Mouse (Mus musculus) CH12.LX (cell line): ENCODE measurements at regions not wholly inside any gene's neighbourhood (a gene's known extent, or its start where the extent isn't known, plus 50 kb on each side); places are given as distances from the start of the nearest gene placed in this dataset.

ENCODE experiments used
- DNase-seq: peaks from one replicate; pipeline ENCODE4 v3.0.0-alpha.2; 2013; ENCODE audit errors: extremely low read depth
- H3K27ac ChIP-seq: 2 replicates; pipeline ENCODE4 v1.5.1; 2012; ENCODE audit warnings: low read depth, mild to moderate bottlenecking, control low read depth, moderate library complexity; ENCODE audit not compliant: insufficient read depth
- H3K27me3 ChIP-seq: replicated peaks from 2 replicates; pipeline ENCODE3; 2012; ENCODE audit warnings: inconsistent platforms
- H3K36me3 ChIP-seq, 2 experiments: replicated peaks in 1 of 2; 2 replicates each; pipeline versions ENCODE3 to v1.6.1; 2012; ENCODE audit warnings: inconsistent platforms in 1 of 2, low read length in 1 of 2, mild to moderate bottlenecking in 1 of 2, mixed read lengths in 1 of 2, moderate library complexity in 1 of 2; ENCODE audit not compliant: control insufficient read depth in 1 of 2, insufficient read depth in 1 of 2
- H3K4me1 ChIP-seq, 2 experiments: 2 replicates each; pipeline ENCODE4 v1.6.1; 2012; ENCODE audit warnings: inconsistent platforms in 1 of 2, moderate library complexity in 1 of 2; ENCODE audit not compliant: insufficient read depth in 2 of 2, control insufficient read depth in 1 of 2
- H3K4me2 ChIP-seq: 2 replicates; pipeline ENCODE4 v1.6.1; 2012; ENCODE audit warnings: low read depth, mild to moderate bottlenecking, control low read depth; ENCODE audit not compliant: poor library complexity, insufficient read depth, severe bottlenecking
- H3K4me3 ChIP-seq, 3 experiments: fragments of 150-350 bp in 1 of 3; sonication (generic) in 1 of 3; replicated peaks in 1 of 3; 2 replicates each; pipeline versions ENCODE3 to v1.5.1; 2011 to 2012; ENCODE audit warnings: low read depth in 2 of 3, low read length in 2 of 3, mild to moderate bottlenecking in 2 of 3, moderate library complexity in 2 of 3, control low read depth in 1 of 3, improper control_type of control experiment in 1 of 3, inconsistent platforms in 1 of 3, mixed read lengths in 1 of 3; ENCODE audit not compliant: poor library complexity in 1 of 3
- H3K79me2 ChIP-seq: replicated peaks from 2 replicates; pipeline ENCODE4 v1.6.1; 2012; ENCODE audit warnings: mild to moderate bottlenecking, moderate library complexity; ENCODE audit not compliant: control insufficient read depth, poor library complexity, insufficient read depth, severe bottlenecking; ENCODE audit errors: extremely low read depth
- H3K9ac ChIP-seq: 2 replicates; pipeline ENCODE4 v1.6.1; 2012; ENCODE audit warnings: low read depth, mild to moderate bottlenecking, control low read depth, moderate library complexity; ENCODE audit not compliant: insufficient read depth
- H3K9me3 ChIP-seq: replicated peaks from 2 replicates; pipeline ENCODE3; 2012; ENCODE audit warnings: low read length, inconsistent platforms, mixed read lengths
- BHLHE40 ChIP-seq: IDR thresholded peaks from 2 replicates; pipeline ENCODE4 v1.6.1; 2011; ENCODE audit warnings: mild to moderate bottlenecking, low read depth, low read length, improper control_type of control experiment
- EP300 ChIP-seq: IDR thresholded peaks from 2 replicates; pipeline ENCODE4 v1.6.1; 2011; ENCODE audit warnings: low read length, improper control_type of control experiment
- ETS1 ChIP-seq: conservative IDR thresholded peaks from 2 replicates; pipeline ENCODE4 v1.6.1; 2012; ENCODE audit warnings: low read depth, mild to moderate bottlenecking, inconsistent platforms, low read length, improper control_type of control experiment, moderate library complexity
- IRF4 ChIP-seq: IDR thresholded peaks from 2 replicates; pipeline ENCODE4 v1.6.1; 2014; ENCODE audit warnings: low read depth, mild to moderate bottlenecking, inconsistent platforms, low read length, improper control_type of control experiment
- JUN ChIP-seq: IDR thresholded peaks from 2 replicates; pipeline ENCODE4 v1.6.1; 2011; ENCODE audit warnings: low read depth, mild to moderate bottlenecking, low read length, improper control_type of control experiment, moderate library complexity; ENCODE audit not compliant: insufficient read depth
- JUND ChIP-seq: conservative IDR thresholded peaks from 2 replicates; pipeline ENCODE4 v1.6.1; 2011; ENCODE audit warnings: low read depth, low read length, improper control_type of control experiment
- KAT2A ChIP-seq: IDR thresholded peaks from 2 replicates; pipeline ENCODE4 v1.6.1; 2012; ENCODE audit warnings: low read length, improper control_type of control experiment, inconsistent platforms; ENCODE audit not compliant: insufficient replicate concordance
- MAFK ChIP-seq: IDR thresholded peaks from 2 replicates; pipeline ENCODE4 v1.6.1; 2011; ENCODE audit warnings: low read length, improper control_type of control experiment; ENCODE audit not compliant: insufficient replicate concordance
- MAZ ChIP-seq: IDR thresholded peaks from 2 replicates; pipeline ENCODE4 v1.6.1; 2012; ENCODE audit warnings: low read depth, mild to moderate bottlenecking, inconsistent platforms, low read length, improper control_type of control experiment, moderate library complexity
- MEF2A ChIP-seq: IDR thresholded peaks from 2 replicates; pipeline ENCODE4 v1.6.1; 2014; ENCODE audit warnings: low read depth, mild to moderate bottlenecking, inconsistent platforms, low read length, improper control_type of control experiment, borderline replicate concordance
- NRF1 ChIP-seq: IDR thresholded peaks from 2 replicates; pipeline ENCODE4 v1.6.1; 2014; ENCODE audit warnings: low read depth, mild to moderate bottlenecking, inconsistent platforms, low read length, improper control_type of control experiment, moderate library complexity
- POLR2A ChIP-seq: IDR thresholded peaks from 2 replicates; pipeline ENCODE4 v1.6.1; 2011; ENCODE audit warnings: low read depth, mild to moderate bottlenecking, improper control_type of control experiment, low read length
- SMC3 ChIP-seq: IDR thresholded peaks from 2 replicates; pipeline ENCODE4 v1.6.1; 2011; ENCODE audit warnings: low read depth, low read length, improper control_type of control experiment
- TBP ChIP-seq: conservative IDR thresholded peaks from 2 replicates; pipeline ENCODE4 v1.6.1; 2011; ENCODE audit warnings: low read depth, low read length, improper control_type of control experiment
- TCF12 ChIP-seq: IDR thresholded peaks from 2 replicates; pipeline ENCODE4 v1.6.1; 2014; ENCODE audit warnings: low read depth, mild to moderate bottlenecking, inconsistent platforms, low read length, improper control_type of control experiment
- ZC3H11A ChIP-seq: IDR thresholded peaks from 2 replicates; pipeline ENCODE4 v1.6.1; 2012; ENCODE audit warnings: low read depth, mild to moderate bottlenecking, inconsistent platforms, low read length, improper control_type of control experiment
- ZKSCAN1 ChIP-seq: IDR thresholded peaks from 2 replicates; pipeline ENCODE4 v1.6.1; 2012; ENCODE audit warnings: low read depth, inconsistent platforms, low read length, improper control_type of control experiment, borderline replicate concordance
- ZNF384 ChIP-seq: IDR thresholded peaks from 2 replicates; pipeline ENCODE4 v1.6.1; 2012; ENCODE audit warnings: low read depth, low read length, improper control_type of control experiment, inconsistent platforms
- dilution Hi-C: fragments of 300-500 bp; cut with MboI; formaldehyde crosslinking; loops from 2 replicates; pipeline ENCODE4 v1.14.3; 2020; ENCODE audit warnings: low sequenced_read_pairs; ENCODE audit not compliant: extremely low pct_unique_long_range_greater_than_20kb, extremely low pct_ligation_motif_present
- in situ Hi-C: fragments of 300-500 bp; cut with MboI; formaldehyde crosslinking; loops from 3 replicates; pipeline ENCODE4 v1.14.3; 2019; ENCODE audit warnings: low sequenced_read_pairs, low pct_ligation_motif_present, low pct_unique_long_range_greater_than_20kb, mixed read lengths

DNA sequence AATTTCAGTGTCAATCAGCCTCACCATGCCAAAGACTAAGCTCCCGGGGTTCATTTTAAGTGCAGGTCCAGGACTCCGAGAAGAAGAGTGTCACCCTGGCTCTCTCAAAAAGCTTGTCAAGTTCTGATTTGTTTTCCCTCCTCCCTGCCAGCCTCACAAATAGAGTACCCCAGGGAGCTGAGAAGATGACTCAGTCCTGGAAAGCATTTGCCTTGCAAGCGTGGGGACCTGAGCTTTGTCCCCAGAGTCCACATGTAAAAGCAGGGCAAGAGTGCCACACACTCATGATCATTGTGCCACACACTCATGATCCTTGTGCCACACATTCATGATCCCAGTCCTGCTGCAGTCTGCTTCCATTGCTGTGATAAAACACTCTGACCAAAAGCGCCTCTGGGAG, 100.4 kb upstream of the Lmo4 start:
- in situ Hi-C loops (no loop called here), dilution Hi-C loops (no loop called here)
- Histone ChIP-seq H3K4me1 (peaks cover 15 to 20% of the 10 kb centered on the region in 2 experiments), H3K4me2 (no peak overlapping the region), H3K9ac (no peak overlapping the region), H3K4me3 (no peak overlapping the region), H3K79me2 (no peaks in the 10 kb centered on the region), H3K27me3 (no peaks in the 10 kb centered on the region), H3K9me3 (no peaks in the 10 kb centered on the region), H3K27ac (no peak overlapping the region), H3K36me3 (no peaks in the 10 kb centered on the region)
- TF ChIP-seq BHLHE40, result peak; percentile 65
- TF ChIP-seq TCF12, result 0 out of 2 replicates have a peak, but pooled peaks have one; percentile 26
- TF ChIP-seq NRF1, result no peak
- TF ChIP-seq IRF4, result peak; percentile 94
- TF ChIP-seq ZC3H11A, result no peak
- TF ChIP-seq MAFK, result no peak
- no peak for TF ChIP-seq KAT2A
- TF ChIP-seq MEF2A, result peak; percentile 53; the same call in 1 of the 2 replicates
- no peak for TF ChIP-seq TBP
- TF ChIP-seq JUND, result peak; percentile 68; the same call in 1 of the 2 replicates
- TF ChIP-seq EP300, result peak; percentile 73
- TF ChIP-seq JUN, result peak; percentile 61; the same call in 1 of the 2 replicates
- no peak for TF ChIP-seq ZNF384
- no peak for TF ChIP-seq SMC3
- no peak for TF ChIP-seq POLR2A
- peak; percentile 49 for TF ChIP-seq ETS1
- TF ChIP-seq MAZ, result no peak
- peak; percentile 69 for DNase-seq

- Histone ChIP-seq H3K27me3 (no peaks in the 10 kb centered on the region), H3K27ac (no peak overlapping the region), H3K36me3 (no peaks in the 10 kb centered on the region), H3K9ac (no peak overlapping the region), H3K4me1 (peaks cover 15 to 18% of the 10 kb centered on the region in 2 experiments), H3K4me3 (no peak overlapping the region), H3K79me2 (no peaks in the 10 kb centered on the region), H3K4me2 (no peak overlapping the region), H3K9me3 (no peaks in the 10 kb centered on the region)
- DNase-seq, result no peak
- dilution Hi-C loops (no loop called here), in situ Hi-C loops (no loop called here)
- TF ChIP-seq MAZ, result no peak
- no peak for TF ChIP-seq ZNF384
- TF ChIP-seq ZKSCAN1, result no peak
Measured at GRCm38 (mm10) chr3:144304924-144305323, 99.9 kb upstream of the Lmo4 start.
